ENCODE assay signal across 8 mouse cellular contexts in genomic region chr13:70610431-70611420, GRCm38 (mm10). TPM values are rescaled to one million over a fixed set of nuclear protein-coding genes. Genes with fewer than 3 reads are reported as not detected.
DNase-seq lines count a peak whose midpoint lies in the region; ATAC-seq and TF ChIP-seq lines count a peak whose summit lies in the region.

No protein-coding gene starts in this region.

- H3K9me3 ChIP-seq in liver, embryonic 11.5 days (ENCODE audit: control insufficient read depth, low read length) = no peaks in the 10 kb centered on the region
- no peaks in the 10 kb centered on the region for H3K9me3 ChIP-seq in forebrain, embryonic 14.5 days (replicated peaks; ENCODE audit: control insufficient read depth, low read length)
- H3K9me3 ChIP-seq in hindbrain, embryonic 11.5 days (ENCODE audit: control insufficient read depth, low read length) = no peaks in the 10 kb centered on the region

- peak; percentile 88 for TF ChIP-seq CTCF in layer of hippocampus, adult 2 months (conservative IDR thresholded peaks at IDR 0.05)

- WGBS in liver, embryonic 11.5 days = 84% methylated on average over 15 of the region's 15 CpGs
- WGBS in forebrain, embryonic 14.5 days = 90% methylated on average over 15 of the region's 15 CpGs
- 89% methylated on average over 15 of the region's 15 CpGs for WGBS in hindbrain, embryonic 11.5 days

- H3K4me2 ChIP-seq in liver, embryonic 11.5 days = no peak overlapping the region
- no peak overlapping the region for H3K4me2 ChIP-seq in forebrain, embryonic 14.5 days (ENCODE audit: low read length)
- H3K4me2 ChIP-seq in hindbrain, embryonic 11.5 days (replicated peaks; ENCODE audit: low read depth, low read length) = no peak overlapping the region

- no peak overlapping the region for H3K9ac ChIP-seq in liver, embryonic 11.5 days (ENCODE audit: low read depth, low read length)
- H3K9ac ChIP-seq in forebrain, embryonic 14.5 days (ENCODE audit: low read length) = no peak overlapping the region
- H3K9ac ChIP-seq in hindbrain, embryonic 11.5 days (ENCODE audit: low read depth, low read length) = no peak overlapping the region

- H3K27me3 ChIP-seq in liver, embryonic 11.5 days (replicated peaks; ENCODE audit: control insufficient read depth, insufficient read depth, low read length) = no peaks in the 10 kb centered on the region
- H3K27me3 ChIP-seq in forebrain, embryonic 14.5 days (replicated peaks; ENCODE audit: control insufficient read depth, insufficient read depth, low read length) = no peaks in the 10 kb centered on the region
- no peaks in the 10 kb centered on the region for H3K27me3 ChIP-seq in hindbrain, embryonic 11.5 days (ENCODE audit: control insufficient read depth, insufficient read depth, low read length)

- no peak for ATAC-seq in liver, embryonic 11.5 days (replicated peaks; ENCODE audit: low FRiP score)
- ATAC-seq in cerebellum, adult (ENCODE audit: insufficient number of reproducible peaks, low FRiP score, low TSS enrichment) = peak; percentile 73
- ATAC-seq in forebrain, embryonic 14.5 days = no peak
- ATAC-seq in hindbrain, embryonic 11.5 days (ENCODE audit: low FRiP score) = peak; percentile 51

- H3K36me3 ChIP-seq in liver, embryonic 11.5 days (ENCODE audit: control insufficient read depth, insufficient read depth, low read length) = peaks cover 27% of the 10 kb centered on the region
- H3K36me3 ChIP-seq in forebrain, embryonic 14.5 days (ENCODE audit: control insufficient read depth, insufficient read depth, low read length) = peaks cover 88% of the 10 kb centered on the region
- H3K36me3 ChIP-seq in hindbrain, embryonic 11.5 days (ENCODE audit: control insufficient read depth, insufficient read depth, low read length) = 0 out of 2 replicates have a peak, but pooled peaks cover 2% of the 10 kb centered on the region

- no peaks in the 10 kb centered on the region for H3K4me1 ChIP-seq in liver, embryonic 11.5 days (replicated peaks; ENCODE audit: control insufficient read depth, insufficient read depth, low read length)
- no peaks in the 10 kb centered on the region for H3K4me1 ChIP-seq in forebrain, embryonic 14.5 days (ENCODE audit: control insufficient read depth, insufficient read depth, low read length)
- no peaks in the 10 kb centered on the region for H3K4me1 ChIP-seq in hindbrain, embryonic 11.5 days (replicated peaks; ENCODE audit: control insufficient read depth, insufficient read depth, low read length)

- H3K4me3 ChIP-seq in liver, embryonic 11.5 days (ENCODE audit: low read depth, low read length) = no peak overlapping the region
- H3K4me3 ChIP-seq in forebrain, embryonic 14.5 days (ENCODE audit: low read depth, low read length) = no peak overlapping the region
- H3K4me3 ChIP-seq in hindbrain, embryonic 11.5 days (ENCODE audit: low read depth, low read length) = no peak overlapping the region
- no peak overlapping the region for H3K4me3 ChIP-seq in layer of hippocampus, adult 2 months

- no peak overlapping the region for H3K27ac ChIP-seq in liver, embryonic 11.5 days (ENCODE audit: low read depth, low read length)
- H3K27ac ChIP-seq in forebrain, embryonic 14.5 days (ENCODE audit: low read depth, low read length) = no peak overlapping the region
- no peak overlapping the region for H3K27ac ChIP-seq in hindbrain, embryonic 11.5 days (ENCODE audit: low read depth, low read length)
- no peak overlapping the region for H3K27ac ChIP-seq in layer of hippocampus, adult 2 months

- DNase-seq in liver = peak; percentile 69
- no peak for DNase-seq in liver, embryonic 11.5 days (ENCODE audit: low spot score)
- DNase-seq in forebrain, embryonic 14.5 days (ENCODE audit: low spot score) = peak; percentile 74
- peak; percentile 86 for DNase-seq in hindbrain, embryonic 11.5 days (ENCODE audit: low spot score)
- DNase-seq in layer of hippocampus, adult 2 months (ENCODE audit: low spot score in 2 of 2) = peak; percentile 55 to 79
- DNase-seq in lung, postnatal 4 days = peak; percentile 43 to 73
- DNase-seq in right cerebral cortex, postnatal 25 days = peak; percentile 53

RNA-seq across cellular contexts. Expression of gene Ice1, which starts 26.7 kb away (rescaled TPM):
- 19.5 and 22.0 TPM in 2 replicates for polyA plus RNA-seq in liver, embryonic 11.5 days (2014; fragmentation: Nextera tagmentation; extraction: Ambion mirVana)
- polyA plus RNA-seq in forebrain, embryonic 14.5 days (2014; fragmentation: Nextera tagmentation; extraction: Ambion mirVana) = 36.8 and 39.8 TPM in 2 replicates
- polyA plus RNA-seq in hindbrain, embryonic 11.5 days (2014; fragmentation: Nextera tagmentation; extraction: Ambion mirVana) = 26.8 and 28.4 TPM in 2 replicates
- 10 to 100 TPM; 64.1 to 70.3 TPM for total RNA-seq in layer of hippocampus, adult 2 months (2021)

Comparison
In these comparisons a context has a peak if more than half of its experiments do, and no peak if none do; other contexts are left out.
1. ATAC-seq: peak in cerebellum, adult (single experiment) and hindbrain, embryonic 11.5 days (single experiment); none in liver, embryonic 11.5 days (single experiment) and forebrain, embryonic 14.5 days (single experiment).